Comparison of ENCODE assay signal across 13 mouse cellular contexts in genomic region chr6:51723053-51723452, GRCm38 (mm10).
DNase-seq lines count a peak whose midpoint lies in the region; ATAC-seq and TF ChIP-seq lines count a peak whose summit lies in the region.
"Had no signal": no experiment of that assay in that cellular context is flagged by ENCODE, and none has a peak within 500 bp of the region (broad histone marks: within the 10 kb centered on the region; RNA-seq: fewer than 3 reads in every experiment).

No protein-coding gene starts in this region.

- H3K4me1 ChIP-seq in liver, adult 2 months (ENCODE audit: control insufficient read depth, insufficient read depth, low read length), result peaks cover 5% of the 10 kb centered on the region
- H3K4me1 ChIP-seq in liver, embryonic 12.5 days, result no peaks in the 10 kb centered on the region
- H3K4me1 ChIP-seq: heart, embryonic 15.5 days had no signal

- no peak for TF ChIP-seq POLR2A in liver, adult 2 months (IDR thresholded peaks at IDR 0.05; ENCODE audit: extremely low read depth, insufficient read depth, low read length)

- H3K36me3 ChIP-seq in liver, adult 2 months (ENCODE audit: control insufficient read depth, insufficient read depth, low read length), result no peaks in the 10 kb centered on the region
- H3K36me3 ChIP-seq in liver, embryonic 12.5 days, result no peaks in the 10 kb centered on the region
- H3K36me3 ChIP-seq: heart, embryonic 15.5 days; limb, embryonic 10.5 days had no signal

- 6% methylated on average over 4 of the region's 4 CpGs for WGBS in liver, adult 2 months
- WGBS in liver, embryonic 12.5 days (ENCODE audit: insufficient replicate concordance), result 50% methylated on average over 4 of the region's 4 CpGs

- H3K27ac ChIP-seq in gastrocnemius, adult 2 months, result no peak overlapping the region
- H3K27ac ChIP-seq in liver, adult 2 months (replicated peaks; ENCODE audit: insufficient read depth, low read depth, low read length), result no peak overlapping the region
- no peak overlapping the region for H3K27ac ChIP-seq in liver, embryonic 12.5 days
- H3K27ac ChIP-seq: heart, embryonic 15.5 days; limb, embryonic 10.5 days had no signal

- no peak for DNase-seq in gastrocnemius, adult 2 months
- no peak for DNase-seq in gastrocnemius, adult 8-10 months (ENCODE audit: low spot score in 2 of 2)
- DNase-seq in liver, adult 2 months (ENCODE audit: extremely low read depth, low read depth, low spot score), result peak; percentile 75
- peak; percentile 33 to 44 for DNase-seq in kidney, adult 8-10 months
- DNase-seq in lung, postnatal 36 days, result peak; percentile 64
- DNase-seq in ovary, postnatal 10 days (ENCODE audit: low spot score), result no peak
- no peak for DNase-seq in right cerebral cortex, postnatal 10 days (ENCODE audit: low spot score in 2 of 2)
- DNase-seq: embryo, embryonic 11 days; gastrocnemius, postnatal 36 days had no signal

- intact Hi-C loops in gastrocnemius, adult 2 months (cut with DNase I), result no loop called here

- no peaks in the 10 kb centered on the region for H3K27me3 ChIP-seq in liver, adult 2 months (ENCODE audit: control insufficient read depth, insufficient read depth, low read length)
- H3K27me3 ChIP-seq in liver, embryonic 12.5 days (replicated peaks), result no peaks in the 10 kb centered on the region
- H3K27me3 ChIP-seq: heart, embryonic 15.5 days had no signal

- peak; percentile 15; the same call in 1 of the 2 replicates for TF ChIP-seq CTCF in gastrocnemius, adult 2 months (IDR thresholded peaks at IDR 0.05)
- TF ChIP-seq CTCF in liver, adult 2 months (IDR thresholded peaks at IDR 0.05; ENCODE audit: low read depth, low read length), result peak; percentile 71

- no peaks in the 10 kb centered on the region for H3K79me2 ChIP-seq in liver, adult 2 months (ENCODE audit: control insufficient read depth, insufficient read depth, low read length)

- no peak for ATAC-seq in liver, embryonic 12.5 days
- ATAC-seq: CD4-positive, CD25-positive, alpha-beta regulatory T cell, adult 4 months had no signal

- no peak overlapping the region for H3K9ac ChIP-seq in liver, adult 2 months (ENCODE audit: low read depth, low read length)
- H3K9ac ChIP-seq in liver, embryonic 12.5 days, result no peak overlapping the region
- H3K9ac ChIP-seq: heart, embryonic 15.5 days had no signal

- no peak overlapping the region for H3K4me2 ChIP-seq in liver, embryonic 12.5 days
- H3K4me2 ChIP-seq: heart, embryonic 15.5 days had no signal

- H3K9me3 ChIP-seq in liver, embryonic 12.5 days (replicated peaks), result no peaks in the 10 kb centered on the region
- H3K9me3 ChIP-seq: heart, embryonic 15.5 days; limb, embryonic 10.5 days had no signal

- H3K4me3 ChIP-seq in gastrocnemius, adult 2 months, result no peak overlapping the region
- no peak overlapping the region for H3K4me3 ChIP-seq in liver, adult 2 months (ENCODE audit: insufficient read depth, low read depth, low read length)
- H3K4me3 ChIP-seq in liver, embryonic 12.5 days, result no peak overlapping the region
- H3K4me3 ChIP-seq: heart, embryonic 15.5 days; limb, embryonic 10.5 days had no signal

Comparison
In these comparisons a context has a peak if more than half of its experiments do, and no peak if none do; other contexts are left out.
1. DNase-seq: peak in liver, adult 2 months (single experiment), kidney, adult 8-10 months (2 of 2) and lung, postnatal 36 days (single experiment); none in gastrocnemius, adult 2 months (single experiment), gastrocnemius, adult 8-10 months (0 of 2), ovary, postnatal 10 days (single experiment) and right cerebral cortex, postnatal 10 days (0 of 2).